Mouse (Mus musculus) liver, embryonic 11.5 days (tissue): Measurements from ENCODE around the gene Pxn. TPM values are rescaled to one million over a fixed set of nuclear protein-coding genes. Genes with fewer than 3 reads are reported as not detected.

Experiments
- ATAC-seq: fragments of 200-750 bp; cut with Nextera tagmentation; replicated peaks from 2 replicates; pipeline ENCODE4 v1.8.0; 2017; ENCODE audit warnings: moderate number of reproducible peaks, mild to moderate bottlenecking, moderate TSS enrichment, moderate library complexity; ENCODE audit not compliant: low FRiP score
- DNase-seq: peaks from one replicate; pipeline ENCODE4 v3.0.0-alpha.2; 2017; ENCODE audit warnings: low spot score
- H3K27ac ChIP-seq: fragments of 300-500 bp; sonication (generic); 2 replicates; pipeline ENCODE4 v1.5.1; 2014; ENCODE audit warnings: mild to moderate bottlenecking, low read depth, low read length, control low read depth
- H3K27me3 ChIP-seq: fragments of 300-500 bp; sonication (generic); replicated peaks from 2 replicates; pipeline ENCODE4 v1.6.1; 2014; ENCODE audit warnings: low read length, mixed read lengths; ENCODE audit not compliant: control insufficient read depth, insufficient read depth
- H3K36me3 ChIP-seq: fragments of 300-500 bp; sonication (generic); 2 replicates; pipeline ENCODE4 v1.6.1; 2014; ENCODE audit warnings: mild to moderate bottlenecking, low read length, moderate library complexity, mixed read lengths; ENCODE audit not compliant: control insufficient read depth, insufficient read depth
- H3K4me1 ChIP-seq: fragments of 300-500 bp; sonication (generic); replicated peaks from 2 replicates; pipeline ENCODE4 v1.6.1; 2014; ENCODE audit warnings: low read length, mixed read lengths; ENCODE audit not compliant: control insufficient read depth, insufficient read depth
- H3K4me2 ChIP-seq: fragments of 300-500 bp; sonication (generic); 2 replicates; pipeline ENCODE4 v1.6.1; 2014; ENCODE audit warnings: mild to moderate bottlenecking, control low read depth, moderate library complexity
- H3K4me3 ChIP-seq: fragments of 300-500 bp; sonication (generic); 2 replicates; pipeline ENCODE4 v1.5.1; 2014; ENCODE audit warnings: low read depth, low read length, control low read depth
- H3K9ac ChIP-seq: fragments of 300-500 bp; sonication (generic); 2 replicates; pipeline ENCODE4 v1.6.1; 2014; ENCODE audit warnings: low read depth, low read length, control low read depth
- H3K9me3 ChIP-seq: fragments of 300-500 bp; sonication (generic); 2 replicates; pipeline ENCODE4 v1.6.1; 2016; ENCODE audit warnings: low read length, inconsistent platforms, mixed read lengths; ENCODE audit not compliant: control insufficient read depth
- WGBS: fragments of 180-500 bp; shearing (Covaris S2); extraction: QIAGEN DNeasy Blood & Tissue Kit; methylation state at CpG from one replicate; pipeline ENCODE4 v1.1.7; 2014; 5-methylcytosine and 5-hydroxymethylcytosine counted together
- polyA plus RNA-seq: library from polyadenylated mRNA; unstranded; fragments of >200 nt; fragmentation: Nextera tagmentation; extraction: Ambion mirVana; gene quantifications from 2 replicates; pipeline ENCODE4 v1.2.1, GENCODE M21; 2014

The Pxn gene
- polyA plus RNA-seq, 1 experiment from 2014 or later = 12.4 TPM

DNA sequence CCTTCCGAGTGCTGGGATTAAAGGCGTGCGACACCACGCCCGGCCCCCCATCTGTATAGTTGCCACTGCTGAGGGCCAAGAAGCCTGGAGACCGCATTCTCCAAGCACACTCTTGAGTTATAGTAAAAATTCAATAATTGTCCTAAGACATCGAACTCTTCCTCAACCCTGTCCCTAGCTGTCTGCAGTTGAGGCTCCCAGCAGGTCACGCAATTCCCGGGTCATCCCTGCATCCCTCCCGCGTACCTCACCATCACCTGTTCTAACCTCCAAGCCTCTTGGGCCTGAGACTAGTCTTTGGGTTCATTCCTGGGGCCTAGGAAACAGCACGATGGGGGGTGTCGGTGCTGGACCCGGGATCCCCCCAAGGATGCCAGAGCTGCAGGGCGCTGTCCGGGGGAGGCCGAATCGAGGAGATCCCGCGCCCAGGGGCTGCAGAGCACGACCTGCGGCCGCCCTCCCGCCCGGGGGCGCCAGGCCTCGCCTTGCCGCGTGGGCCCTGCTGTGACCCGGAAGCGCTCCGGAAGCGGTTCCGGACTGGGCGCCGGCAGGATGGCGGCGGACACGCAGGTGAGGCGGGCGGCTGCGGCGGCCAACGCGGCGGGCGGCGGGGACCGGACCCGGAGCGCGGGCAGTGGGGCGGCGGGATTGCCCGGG is 58.4 kb downstream of the Pxn start, which contains the start of gene Gcn1l1:
Gene Gcn1l1 (plus strand): TSS at position 518 of the 657 bp plus-strand sequence.
- peak; percentile 84 for DNase-seq
- H3K27me3 ChIP-seq = no peaks in the 10 kb centered on the region
- peak within 1 kb of the TSS; percentile 90 for H3K4me2 ChIP-seq
- peak within 1 kb of the TSS; percentile 96 for H3K9ac ChIP-seq
- H3K9me3 ChIP-seq = no peaks in the 10 kb centered on the region
- peaks cover 27% of the 10 kb centered on the region for H3K4me1 ChIP-seq
- peak; percentile 85 for ATAC-seq
- H3K27ac ChIP-seq = peak within 1 kb of the TSS; percentile 77
- 3% methylated on average over 55 of the region's 55 CpGs for WGBS
- H3K36me3 ChIP-seq = peaks cover 21% of the 10 kb centered on the region
- peak within 1 kb of the TSS; percentile 95 for H3K4me3 ChIP-seq

DNA sequence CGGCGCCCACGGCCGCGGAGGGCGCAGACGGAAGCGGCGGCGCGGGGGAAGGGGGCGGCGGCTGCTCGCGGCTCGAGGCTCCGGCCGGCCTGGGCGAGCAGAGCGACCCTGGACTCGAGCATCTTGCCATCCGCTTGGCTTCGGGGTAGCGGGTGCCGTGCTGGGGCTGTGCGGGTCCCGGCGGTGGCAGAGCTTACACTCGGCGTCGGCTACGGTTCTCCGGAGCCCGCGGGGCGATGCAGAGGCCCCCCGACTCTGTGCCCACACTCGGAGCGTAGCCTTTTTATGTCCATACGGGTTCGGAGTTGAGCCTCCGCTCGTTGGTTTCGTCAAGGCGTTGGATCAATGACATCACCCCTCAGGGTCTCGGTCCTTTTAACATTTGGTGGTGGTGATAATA is 58.9 kb downstream of the Pxn start:
- Histone ChIP-seq H3K9me3 (no peaks in the 10 kb centered on the region), H3K27me3 (no peaks in the 10 kb centered on the region), H3K4me2 (peak overlapping the region; percentile 90), H3K4me1 (peaks cover 27% of the 10 kb centered on the region), H3K36me3 (peaks cover 20% of the 10 kb centered on the region), H3K4me3 (peak overlapping the region; percentile 95), H3K9ac (peak overlapping the region; percentile 96), H3K27ac (peak overlapping the region; percentile 77)
- DNase-seq = no peak
- under 1% methylated on average over 40 of the region's 46 CpGs for WGBS
- ATAC-seq = peak; percentile 13; the same call in 1 of the 2 replicates

DNA sequence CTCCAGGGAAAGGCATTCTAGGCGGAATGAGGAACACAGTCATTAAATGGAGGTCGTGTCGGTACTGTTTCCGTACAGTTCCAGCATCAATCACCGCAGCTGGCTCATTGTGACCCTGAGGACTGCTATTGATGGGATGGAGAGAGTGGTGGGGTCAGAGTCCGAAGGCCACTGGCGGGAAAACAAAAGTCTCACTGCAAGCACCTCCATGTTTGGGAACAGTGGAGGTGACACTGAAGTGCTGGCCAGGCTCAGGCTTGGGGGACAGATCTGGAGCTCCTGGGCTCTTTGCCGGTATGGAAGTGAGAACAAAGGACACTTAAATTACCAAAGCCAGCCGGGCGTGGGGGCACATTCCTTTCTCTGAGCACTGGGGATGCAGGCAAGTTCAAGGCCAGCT is 62.2 kb downstream of the Pxn start:
- WGBS = 66% methylated on average over 10 of the region's 10 CpGs
- Histone ChIP-seq H3K27ac (peak overlapping the region; percentile 65), H3K4me2 (0 out of 2 replicates have a peak overlapping the region, but pooled peaks have one; percentile 13), H3K27me3 (no peaks in the 10 kb centered on the region), H3K4me1 (peaks cover 15% of the 10 kb centered on the region), H3K4me3 (no peak overlapping the region), H3K9ac (no peak overlapping the region), H3K36me3 (peaks cover 18% of the 10 kb centered on the region), H3K9me3 (no peaks in the 10 kb centered on the region)
- no peak for DNase-seq
- ATAC-seq = no peak

DNA sequence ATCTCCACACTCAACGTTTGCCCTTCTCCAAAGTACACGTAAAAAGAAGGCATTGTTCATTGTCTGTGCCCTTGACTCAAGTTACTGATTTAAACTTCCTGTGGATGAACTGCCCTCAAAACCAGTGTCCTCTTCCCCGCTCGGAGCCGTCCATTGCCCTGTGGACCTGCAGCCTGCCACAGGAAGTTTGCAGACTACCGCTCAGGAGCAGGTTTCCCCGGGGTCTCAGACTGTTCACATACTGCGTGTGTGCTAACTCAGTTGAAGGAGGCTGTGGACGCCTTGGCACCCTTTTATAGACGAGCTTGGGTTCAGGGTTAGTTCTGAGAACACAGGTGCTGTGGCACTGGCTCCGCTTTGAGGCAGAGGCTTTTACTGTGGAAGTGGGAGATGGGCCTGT is 62.8 kb downstream of the Pxn start:
- Histone ChIP-seq H3K36me3 (peaks cover 23% of the 10 kb centered on the region), H3K4me2 (peak overlapping the region; percentile 25; the same call in 1 of the 2 replicates), H3K27ac (peak overlapping the region; percentile 62), H3K4me3 (no peak overlapping the region), H3K4me1 (peaks cover 17% of the 10 kb centered on the region), H3K9me3 (no peaks in the 10 kb centered on the region), H3K9ac (no peak overlapping the region), H3K27me3 (no peaks in the 10 kb centered on the region)
- ATAC-seq = no peak
- WGBS = 69% methylated on average over 11 of the region's 11 CpGs
- DNase-seq = no peak

DNA sequence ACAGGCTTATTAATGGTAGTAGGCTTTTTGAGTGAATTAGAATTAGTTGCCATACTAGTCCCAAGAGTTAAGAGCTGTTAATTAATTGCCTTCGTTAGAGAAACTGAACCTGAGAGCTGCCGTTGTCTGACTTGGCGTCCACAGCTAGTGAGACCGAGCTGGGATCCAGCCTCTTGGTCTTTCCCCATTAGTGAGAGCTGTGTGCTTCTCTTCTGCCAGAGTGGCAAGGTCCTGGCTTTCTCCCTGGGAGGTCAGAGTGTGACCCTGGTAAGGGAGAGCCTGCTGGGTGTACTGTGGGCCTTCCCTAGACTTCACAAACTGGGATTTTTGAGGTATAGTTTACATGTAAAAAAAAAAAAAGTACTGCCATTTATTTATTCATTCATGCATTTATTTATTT is 63.2 kb downstream of the Pxn start:
- Histone ChIP-seq H3K27me3 (no peaks in the 10 kb centered on the region), H3K36me3 (peaks cover 27% of the 10 kb centered on the region), H3K4me2 (no peak overlapping the region), H3K9me3 (no peaks in the 10 kb centered on the region), H3K9ac (no peak overlapping the region), H3K4me3 (no peak overlapping the region), H3K27ac (peak overlapping the region; percentile 62), H3K4me1 (peaks cover 17% of the 10 kb centered on the region)
- DNase-seq = no peak
- ATAC-seq = no peak
- WGBS = 90% methylated on average over 4 of the region's 4 CpGs

DNA sequence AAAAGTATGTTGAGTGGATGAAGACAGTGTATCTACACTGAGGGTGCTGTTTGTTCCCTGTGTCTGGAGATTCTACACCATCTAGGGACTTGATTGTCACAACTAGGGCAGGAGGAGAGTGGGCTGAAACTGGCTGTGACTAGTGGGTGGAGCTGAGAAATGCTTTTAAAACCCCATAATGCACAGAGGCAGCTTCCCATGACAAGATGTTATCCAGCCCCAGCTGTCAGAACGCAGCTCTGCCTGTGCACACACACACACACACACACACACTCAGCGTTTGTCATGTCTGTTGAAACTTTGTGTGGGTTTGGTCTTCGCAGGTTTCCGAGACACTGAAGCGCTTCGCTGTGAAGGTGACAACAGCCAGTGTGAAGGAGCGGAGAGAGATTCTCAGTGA is 64.6 kb downstream of the Pxn start:
- no peaks in the 10 kb centered on the region for H3K9me3 ChIP-seq
- WGBS = 93% methylated on average over 7 of the region's 7 CpGs
- no peak overlapping the region for H3K27ac ChIP-seq

DNA sequence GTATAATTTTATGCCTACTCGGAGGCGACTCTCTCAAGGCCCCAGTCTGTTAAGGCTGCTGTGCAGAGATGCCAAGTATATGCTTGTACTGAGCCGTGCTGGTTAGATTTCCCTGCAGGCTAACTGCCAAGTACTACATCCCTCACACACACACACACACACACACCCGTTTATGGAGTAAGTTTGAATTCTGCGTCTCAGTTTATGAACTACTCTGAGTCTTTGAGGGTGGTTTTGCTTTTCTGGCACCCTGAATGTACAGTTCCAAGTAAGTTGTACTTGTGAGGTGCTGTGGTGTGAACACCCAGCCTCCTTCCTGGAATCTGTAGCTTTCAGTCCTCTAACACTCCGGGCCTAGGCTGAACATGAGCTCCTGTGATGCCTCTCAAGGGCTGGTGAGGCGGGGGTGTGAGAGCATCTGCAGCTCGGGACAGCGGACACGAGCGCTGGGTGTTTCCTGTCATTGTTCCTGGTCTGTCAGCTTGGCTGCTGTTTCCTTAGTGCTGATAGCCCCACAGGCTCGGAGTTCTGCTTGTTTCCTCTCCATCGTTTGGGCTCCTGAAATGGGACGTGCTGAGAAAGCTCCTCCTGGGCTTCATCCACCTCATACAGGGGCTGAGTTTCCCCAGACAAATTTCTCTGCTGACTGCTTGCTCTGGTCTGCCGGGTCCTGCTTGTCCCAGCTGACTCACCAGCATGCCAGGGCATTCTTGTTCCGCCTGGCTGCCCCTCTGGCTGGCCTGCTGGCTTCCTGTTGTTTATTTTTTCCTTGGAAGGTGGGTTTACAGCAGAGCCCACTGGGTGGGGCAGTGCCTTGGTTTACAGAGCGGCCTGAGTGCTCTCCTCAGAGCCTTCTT is 66.4 kb downstream of the Pxn start:
- Histone ChIP-seq H3K4me1 (peaks cover 9% of the 10 kb centered on the region), H3K9me3 (no peaks in the 10 kb centered on the region), H3K4me2 (no peak overlapping the region; the same call in 1 of the 2 replicates), H3K4me3 (no peak overlapping the region), H3K27ac (peak overlapping the region; percentile 48), H3K9ac (no peak overlapping the region; the same call in 1 of the 2 replicates), H3K27me3 (no peaks in the 10 kb centered on the region), H3K36me3 (peaks cover 57% of the 10 kb centered on the region)
- WGBS = 66% methylated on average over 17 of the region's 17 CpGs
- DNase-seq (no peak), ATAC-seq (no peak; the same call in 1 of the 2 replicates)

More for the DNA sequence above, 64.6 kb downstream of the Pxn start:
- ATAC-seq = no peak
- Histone ChIP-seq H3K4me2 (no peak overlapping the region), H3K36me3 (peaks cover 41% of the 10 kb centered on the region), H3K4me3 (no peak overlapping the region), H3K9ac (no peak overlapping the region), H3K4me1 (peaks cover 17% of the 10 kb centered on the region), H3K27me3 (no peaks in the 10 kb centered on the region)
- no peak for DNase-seq

DNA sequence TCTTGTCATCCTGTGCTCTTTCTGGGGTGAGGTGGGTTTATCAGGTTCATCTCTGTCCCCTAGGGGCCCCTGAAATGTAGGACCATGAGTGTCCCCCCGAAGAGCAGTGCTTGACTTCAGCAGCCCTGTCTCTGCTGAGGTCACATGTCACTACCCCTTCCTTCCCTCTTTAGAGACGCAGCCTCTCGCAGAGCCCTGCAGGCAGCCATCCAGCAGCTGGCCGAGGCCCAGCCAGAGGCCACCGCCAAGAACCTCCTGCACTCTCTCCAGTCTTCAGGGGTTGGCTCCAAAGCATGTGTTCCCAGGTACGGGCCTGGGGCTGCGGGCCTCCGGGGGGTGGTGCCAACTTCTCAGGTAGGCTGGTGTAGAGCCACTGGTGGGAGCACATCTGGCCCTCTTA is 68.5 kb downstream of the Pxn start:
- no peaks in the 10 kb centered on the region for H3K27me3 ChIP-seq
- H3K9ac ChIP-seq = no peak overlapping the region
- no peak overlapping the region for H3K4me2 ChIP-seq
- no peak overlapping the region for H3K4me3 ChIP-seq
- peaks cover 73% of the 10 kb centered on the region for H3K36me3 ChIP-seq
- ATAC-seq (no peak), DNase-seq (no peak)
- H3K4me1 ChIP-seq = 0 out of 2 replicates have a peak, but pooled peaks cover 2% of the 10 kb centered on the region
- no peak overlapping the region for H3K27ac ChIP-seq
- H3K9me3 ChIP-seq = no peaks in the 10 kb centered on the region
- WGBS = 81% methylated on average over 8 of the region's 8 CpGs
